Mouse (Mus musculus) lung, postnatal 0 days (tissue): ENCODE measurements around the gene Pld3. TPM values are rescaled to one million over a fixed set of nuclear protein-coding genes. Genes with fewer than 3 reads are reported as not detected.

Experiments used
- ATAC-seq: fragments of 200-750 bp; cut with Nextera tagmentation; 2 replicates; pipeline ENCODE4 v1.8.0; 2017; ENCODE audit warnings: moderate library complexity
- DNase-seq: peaks from one replicate; pipeline ENCODE4 v3.0.0-alpha.2; 2016; ENCODE audit warnings: low spot score
- H3K27ac ChIP-seq: fragments of 300-500 bp; sonication (generic); 2 replicates; pipeline ENCODE4 v1.5.1; 2014; ENCODE audit warnings: antibody characterized with exemption, mild to moderate bottlenecking, low read length, mixed read lengths
- H3K27me3 ChIP-seq: fragments of 300-500 bp; sonication (generic); replicated peaks from 2 replicates; pipeline ENCODE4 v1.6.1; 2014; ENCODE audit warnings: low read length, mixed read lengths; ENCODE audit not compliant: insufficient read depth
- H3K36me3 ChIP-seq: fragments of 300-500 bp; sonication (generic); 2 replicates; pipeline ENCODE4 v1.6.1; 2014; ENCODE audit warnings: low read length, mixed read lengths; ENCODE audit not compliant: insufficient read depth
- H3K4me1 ChIP-seq: fragments of 300-500 bp; sonication (generic); 2 replicates; pipeline ENCODE4 v1.6.1; 2014; ENCODE audit warnings: antibody characterized with exemption, low read depth, low read length, mixed read lengths; ENCODE audit not compliant: insufficient read depth
- H3K4me2 ChIP-seq: fragments of 300-500 bp; sonication (generic); replicated peaks from 2 replicates; pipeline ENCODE4 v1.6.1; 2014; ENCODE audit warnings: low read depth, mild to moderate bottlenecking, low read length, moderate library complexity, mixed read lengths
- H3K4me3 ChIP-seq: fragments of 300-500 bp; sonication (generic); 2 replicates; pipeline ENCODE4 v1.5.1; 2014; ENCODE audit warnings: low read depth, low read length
- H3K9ac ChIP-seq: fragments of 300-500 bp; sonication (generic); replicated peaks from 2 replicates; pipeline ENCODE4 v1.6.1; 2014; ENCODE audit warnings: low read depth, mild to moderate bottlenecking
- H3K9me3 ChIP-seq: fragments of 300-500 bp; sonication (generic); 2 replicates; pipeline ENCODE4 v1.6.1; 2016; ENCODE audit warnings: low read length, mixed read lengths
- CTCF ChIP-seq: IDR thresholded peaks from 2 replicates; pipeline ENCODE4 v1.5.1; 2016; ENCODE audit warnings: antibody characterized with exemption, mild to moderate bottlenecking
- EP300 ChIP-seq: IDR thresholded peaks from 2 replicates; pipeline ENCODE4 v1.6.1; 2016; ENCODE audit warnings: antibody characterized with exemption, mild to moderate bottlenecking, control low read depth
- WGBS: fragments of 180-500 bp; shearing (Covaris S2); extraction: QIAGEN DNeasy Blood & Tissue Kit; methylation state at CpG from one replicate; pipeline ENCODE4 v1.1.7; 2014; 5-methylcytosine and 5-hydroxymethylcytosine counted together
- polyA plus RNA-seq: library from polyadenylated mRNA; unstranded; fragments of >200 nt; fragmentation: Nextera tagmentation; extraction: Ambion mirVana; gene quantifications from 2 replicates; pipeline ENCODE4 v1.2.1, GENCODE M21; 2015

Gene Pld3
- polyA plus RNA-seq, 1 experiment from 2014 or later: 92.4 TPM

GRCm38 (mm10) chr7:27486770-27487697 lies 66.0 kb downstream of the Pld3 start, which contains the start of gene Sertad1:
Gene Sertad1 (plus strand): TSS chr7:27486910.
- H3K36me3 ChIP-seq: peaks cover 12% of the 10 kb centered on the region; the same call in 1 of the 2 replicates
- ATAC-seq (peak; percentile 83), DNase-seq (peak; percentile 99)
- TF ChIP-seq EP300 (0 out of 2 replicates have a peak, but pooled peaks have one; percentile 20), CTCF (peak; percentile 63)
- peaks cover 22% of the 10 kb centered on the region; the same call in 1 of the 2 replicates for H3K4me1 ChIP-seq
- no peaks in the 10 kb centered on the region for H3K27me3 ChIP-seq
- H3K4me3 ChIP-seq: peak within 1 kb of the TSS; percentile 84
- 1% methylated on average over 60 of the region's 80 CpGs for WGBS
- H3K27ac ChIP-seq: peak within 1 kb of the TSS; percentile 99
- no peaks in the 10 kb centered on the region for H3K9me3 ChIP-seq
- H3K9ac ChIP-seq: peak within 1 kb of the TSS; percentile 85
- peak within 1 kb of the TSS; percentile 56 for H3K4me2 ChIP-seq

GRCm38 (mm10) chr7:27486102-27486769 lies 66.8 kb downstream of the Pld3 start:
- Histone ChIP-seq H3K27me3 (no peaks in the 10 kb centered on the region), H3K4me3 (peak overlapping the region; percentile 84), H3K4me1 (peaks cover 22% of the 10 kb centered on the region; the same call in 1 of the 2 replicates), H3K9ac (no peak overlapping the region), H3K9me3 (no peaks in the 10 kb centered on the region), H3K27ac (peak overlapping the region; percentile 99), H3K4me2 (peak overlapping the region; percentile 56), H3K36me3 (peaks cover 12% of the 10 kb centered on the region; the same call in 1 of the 2 replicates)
- 2% methylated on average over 13 of the region's 13 CpGs for WGBS
- TF ChIP-seq EP300 (peak; percentile 66), CTCF (no peak)
- DNase-seq: peak; percentile 79
- ATAC-seq: no peak

- no peak for DNase-seq
Measured at GRCm38 (mm10) chr7:27483860-27484259, 69.2 kb downstream of the Pld3 start.

More at GRCm38 (mm10) chr7:27483860-27484259, 69.2 kb downstream of the Pld3 start:
- 75% methylated on average over 4 of the region's 4 CpGs for WGBS
- Histone ChIP-seq H3K36me3 (0 out of 2 replicates have a peak, but pooled peaks cover 3% of the 10 kb centered on the region), H3K27me3 (no peaks in the 10 kb centered on the region), H3K27ac (no peak overlapping the region), H3K9me3 (no peaks in the 10 kb centered on the region), H3K4me3 (no peak overlapping the region), H3K9ac (no peak overlapping the region), H3K4me2 (no peak overlapping the region), H3K4me1 (peaks cover 11% of the 10 kb centered on the region; the same call in 1 of the 2 replicates)
- TF ChIP-seq CTCF (no peak), EP300 (no peak)
- no peak for ATAC-seq

Other genes starting within 250 kb of the Pld3 start
- gene Ltbp4, start 215.5 kb downstream of the Pld3 start, polyA plus RNA-seq: 99.9 and 103 TPM in 2 replicates
- gene Shkbp1, start 197.2 kb downstream of the Pld3 start, polyA plus RNA-seq: 31.1 and 31.2 TPM in 2 replicates
- gene Gm20479, start 195.8 kb downstream of the Pld3 start, polyA plus RNA-seq: not detected in 2 replicates
- gene Sptbn4, start 105.5 kb downstream of the Pld3 start, polyA plus RNA-seq: 0.20 and 0.21 TPM in 2 replicates
- gene Blvrb, start 105.2 kb downstream of the Pld3 start, polyA plus RNA-seq: 61.7 and 63.4 TPM in 2 replicates
- 33.0 TPM in 2 replicates for gene Sertad3, start 79.5 kb downstream of the Pld3 start, polyA plus RNA-seq
- 79.4 and 79.6 TPM in 2 replicates for gene Sertad1, start 66.3 kb downstream of the Pld3 start, polyA plus RNA-seq
- 73.2 and 75.2 TPM in 2 replicates for gene Prx, start 53.9 kb downstream of the Pld3 start, polyA plus RNA-seq
- gene Hipk4, start 30.0 kb downstream of the Pld3 start, polyA plus RNA-seq: 0.27 and 0.31 TPM in 2 replicates
- 10.5 and 12.3 TPM in 2 replicates for gene 2310022A10Rik, start within 50 bp of the Pld3 start, polyA plus RNA-seq
- 64.1 and 72.9 TPM in 2 replicates for gene Akt2, start 38.3 kb upstream of the Pld3 start, polyA plus RNA-seq
- gene Ttc9b, start 100.7 kb upstream of the Pld3 start, polyA plus RNA-seq: 0.12 TPM in 1 of 2 replicates, not detected in the other
- gene Map3k10, start 121.4 kb upstream of the Pld3 start, polyA plus RNA-seq: 4.9 TPM in 2 replicates
- 2.2 and 2.8 TPM in 2 replicates for gene Zfp607b, start 136.1 kb upstream of the Pld3 start, polyA plus RNA-seq
- 12.6 and 13.6 TPM in 2 replicates for gene Zfp60, start 178.2 kb upstream of the Pld3 start, polyA plus RNA-seq